Mouse (Mus musculus) stomach, postnatal 0 days (tissue): ENCODE measurements around the gene Kifc3.

Source experiments
- CTCF ChIP-seq: IDR thresholded peaks from 2 replicates; pipeline ENCODE4 v1.5.1; 2016; ENCODE audit warnings: antibody characterized with exemption, low read depth, mild to moderate bottlenecking, moderate library complexity
- EP300 ChIP-seq: optimal IDR thresholded peaks from 2 replicates; pipeline ENCODE3; 2016; ENCODE audit warnings: antibody characterized with exemption

DNA sequence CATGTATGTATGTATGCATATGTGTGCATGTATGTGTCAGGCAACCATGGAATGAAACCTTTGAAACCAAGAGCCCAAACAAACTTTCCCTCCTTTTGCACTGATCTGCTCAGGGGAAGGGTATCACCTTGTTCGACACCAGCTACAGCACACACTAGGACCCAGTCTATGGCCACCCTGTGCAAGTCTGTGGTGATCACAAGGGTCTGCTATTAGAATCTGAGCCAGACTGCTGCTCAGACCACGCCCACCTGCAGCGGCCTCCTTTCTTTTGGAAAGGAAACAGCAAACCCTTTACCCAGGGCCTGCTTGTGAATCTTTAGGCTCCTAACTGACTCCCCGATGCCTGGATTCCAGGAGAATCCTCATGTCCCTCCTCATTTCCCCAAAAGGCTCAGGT, 41.2 kb upstream of the Kifc3 start:
- TF ChIP-seq CTCF (no peak), EP300 (no peak)
